Mouse (Mus musculus) large intestine, adult 2 months (tissue): ENCODE data around the gene H2afx. TPM values are rescaled to one million over a fixed set of nuclear protein-coding genes. Genes with fewer than 3 reads are reported as not detected.
"Not testable (repeated sequence)": the region's sequence is repeated elsewhere in the genome, so short reads cannot be mapped to it uniquely, and the experiment has no call there.

Experiments
- DNase-seq: peaks from one replicate; pipeline ENCODE4 v3.0.0-alpha.2; 2012; ENCODE audit warnings: low read depth, low spot score
- WGBS: fragments of 180-500 bp; shearing (Covaris S2); methylation state at CpG from one replicate; pipeline ENCODE4 v1.1.7; 2018; 5-methylcytosine and 5-hydroxymethylcytosine counted together
- polyA plus RNA-seq: library from polyadenylated mRNA; depleted of rRNA; stranded (reverse); fragments of >200 nt; gene quantifications from 2 replicates; pipeline ENCODE4 v1.2.3, GENCODE M21; 2012; rRNA removed

Gene H2afx
- 149 and 167 TPM in 2 replicates for polyA plus RNA-seq

DNA sequence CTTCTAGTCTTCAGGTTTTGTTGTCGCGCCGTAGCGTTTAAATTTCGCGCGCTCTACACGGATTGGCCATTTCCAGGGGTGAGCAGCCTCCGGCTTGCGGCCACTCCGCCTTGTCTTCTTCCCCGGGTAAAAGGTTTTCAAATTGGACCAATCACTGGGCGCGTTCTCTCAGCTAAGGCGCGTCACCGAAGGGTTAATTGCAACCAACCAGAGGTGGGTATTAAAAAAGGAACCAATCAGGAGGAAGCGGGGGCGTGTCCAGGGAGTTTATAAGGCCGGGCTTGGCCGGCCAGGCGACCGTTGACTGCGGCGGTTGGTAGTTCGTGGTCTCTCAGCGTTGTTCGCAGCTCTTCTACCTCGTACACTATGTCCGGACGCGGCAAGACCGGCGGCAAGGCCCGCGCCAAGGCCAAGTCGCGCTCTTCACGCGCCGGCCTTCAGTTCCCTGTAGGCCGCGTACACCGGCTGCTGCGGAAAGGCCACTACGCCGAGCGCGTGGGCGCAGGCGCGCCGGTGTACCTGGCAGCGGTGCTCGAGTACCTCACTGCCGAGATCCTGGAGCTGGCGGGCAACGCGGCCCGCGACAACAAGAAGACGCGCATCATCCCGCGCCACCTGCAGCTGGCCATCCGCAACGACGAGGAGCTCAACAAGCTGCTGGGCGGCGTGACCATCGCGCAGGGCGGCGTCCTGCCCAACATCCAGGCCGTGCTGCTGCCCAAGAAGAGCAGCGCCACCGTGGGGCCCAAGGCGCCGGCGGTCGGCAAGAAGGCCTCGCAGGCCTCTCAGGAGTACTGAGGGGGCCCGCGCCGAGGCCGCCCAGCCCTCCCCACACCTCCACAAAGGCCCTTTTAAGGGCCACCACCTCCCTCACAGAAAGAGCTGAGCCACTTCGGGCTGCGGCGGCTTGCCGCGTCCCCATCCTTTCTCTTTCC, at the start of gene H2afx:
Gene H2afx (plus strand): TSS at position 299 of the 935 bp plus-strand sequence.
- under 1% methylated on average over 91 of the region's 91 CpGs for WGBS
- peak; percentile 99 for DNase-seq

DNA sequence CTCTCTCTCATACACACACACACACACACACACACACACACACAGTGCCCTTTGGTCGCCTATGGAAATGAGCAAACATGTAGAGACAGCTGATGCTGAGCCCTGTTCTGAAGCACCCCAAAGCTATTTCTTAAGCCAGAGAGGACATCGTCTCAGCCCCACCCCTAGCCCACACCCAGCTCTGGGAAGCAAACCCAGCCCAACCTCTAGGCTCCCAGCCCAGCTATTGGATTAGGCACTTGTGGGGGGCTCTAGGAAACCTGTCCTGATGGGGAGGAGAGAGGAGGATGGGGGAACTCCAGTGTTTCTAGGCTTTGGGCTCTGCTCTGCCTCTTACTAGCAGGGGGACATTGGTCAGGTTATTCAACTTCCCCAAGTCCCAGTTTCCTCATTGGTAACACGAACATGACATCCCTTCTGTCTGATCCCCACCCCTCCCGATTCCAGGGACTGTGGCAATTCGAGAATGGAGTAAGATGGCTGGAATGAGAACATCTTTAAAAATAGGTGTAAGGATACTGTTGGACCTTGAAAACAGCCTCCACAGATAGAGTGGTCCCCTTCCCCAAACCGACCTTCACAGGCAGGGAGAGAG, 48.1 kb upstream of the H2afx start:
- no peak for DNase-seq
- 11% methylated on average over 6 of the region's 6 CpGs for WGBS

DNA sequence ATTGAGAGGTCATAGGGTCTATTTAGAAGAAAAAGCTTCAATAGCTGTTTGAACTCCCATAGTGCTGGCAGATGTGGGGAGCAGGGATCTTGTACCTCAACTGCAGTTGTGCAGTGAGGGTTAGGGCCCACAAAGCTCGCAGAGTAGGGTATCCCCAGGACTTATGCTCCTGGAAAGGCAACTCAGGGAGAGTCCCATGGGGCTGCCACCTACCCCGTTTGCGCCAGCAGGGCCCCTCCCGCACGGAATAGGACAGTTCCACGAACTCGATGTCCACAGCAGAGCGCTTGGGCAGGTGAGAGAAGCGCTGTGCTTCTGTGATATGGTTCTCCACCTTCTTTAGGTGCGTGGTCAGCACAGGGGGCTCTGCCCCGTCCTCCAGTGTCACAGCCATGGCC, 47.5 kb upstream of the H2afx start:
- DNase-seq: no peak
- 26% methylated on average over 11 of the region's 11 CpGs for WGBS

DNA sequence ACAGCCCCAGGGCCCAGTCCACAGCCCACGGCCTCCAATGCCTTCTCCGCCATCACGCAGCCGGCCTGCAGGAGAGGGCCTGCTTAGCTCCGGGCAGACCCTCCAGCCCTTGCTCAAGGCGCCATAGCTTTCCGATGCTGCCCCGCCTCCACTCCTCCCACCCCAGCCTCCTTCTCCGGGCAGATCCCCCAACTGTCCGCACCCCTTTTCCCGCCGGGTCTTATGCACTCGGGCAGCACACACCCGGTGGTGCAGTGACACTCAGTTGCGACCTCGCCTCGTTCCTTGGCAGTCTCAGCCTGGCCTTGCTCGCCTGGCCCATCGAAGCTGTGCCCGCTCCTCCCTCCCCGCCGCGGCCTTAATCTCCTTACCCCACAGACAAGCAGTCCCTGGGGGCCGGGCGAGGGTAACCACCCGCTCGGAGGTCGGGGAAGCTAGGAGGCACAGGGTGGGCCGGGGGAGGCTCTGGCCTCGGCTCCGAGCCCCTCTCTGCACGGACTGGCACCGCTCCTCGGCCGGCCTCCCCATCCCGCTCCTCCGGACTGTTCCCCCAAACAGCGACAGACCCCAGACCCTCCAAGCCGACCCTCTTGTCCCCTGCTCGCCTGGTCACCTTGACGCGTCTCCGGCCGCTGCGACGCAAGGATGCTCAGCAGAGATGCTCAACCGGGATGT, 47.0 kb upstream of the H2afx start:
- DNase-seq: no peak
- 4% methylated on average over 47 of the region's 47 CpGs for WGBS

DNA sequence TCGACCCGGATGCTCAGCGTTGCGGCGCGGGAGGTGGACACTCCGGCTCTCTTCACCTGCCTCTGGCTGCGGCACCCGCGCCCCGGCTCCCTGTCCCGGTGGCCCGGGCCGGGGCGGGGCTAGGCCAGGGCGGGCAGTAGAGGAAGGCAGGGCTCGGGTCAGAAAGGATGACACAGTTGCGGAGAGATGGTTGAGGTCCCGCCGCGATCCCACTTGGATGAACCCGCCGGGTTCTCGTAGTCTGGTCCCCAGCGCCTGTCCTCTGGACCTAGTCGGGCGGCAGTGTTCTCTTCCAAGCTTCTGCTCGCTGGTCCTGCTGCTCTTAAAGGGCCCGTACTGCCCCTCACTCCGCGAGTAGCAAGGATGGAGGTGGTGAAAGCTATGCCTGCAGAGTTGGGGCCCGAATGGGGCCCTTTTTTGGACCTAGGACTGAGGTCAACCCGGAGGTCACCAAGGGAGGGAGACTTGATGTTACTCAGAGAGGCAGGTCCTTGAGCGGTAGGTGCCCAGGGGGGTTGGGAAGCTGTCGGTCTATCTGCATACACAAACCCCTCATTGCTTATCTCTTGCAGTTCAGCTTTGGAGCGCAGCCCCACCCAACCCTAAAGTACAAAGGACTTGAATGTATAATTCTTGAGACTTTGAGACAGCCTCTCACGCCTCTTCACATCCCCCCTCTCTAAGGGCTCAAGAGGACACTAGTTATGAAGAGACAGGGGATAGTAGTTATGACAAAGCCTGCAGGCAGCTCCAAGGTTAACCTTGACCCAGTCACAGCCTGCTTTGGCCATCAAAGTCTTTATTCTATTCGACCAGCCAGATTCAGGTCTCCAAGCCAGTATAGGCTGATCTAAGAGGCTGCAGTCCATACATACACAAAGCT, 46.2 kb upstream of the H2afx start, which contains the start of gene Abcg4:
Gene Abcg4 (minus strand): TSS at position 540 of the 883 bp plus-strand sequence.
- no peak for DNase-seq
- 1% methylated on average over 38 of the region's 38 CpGs for WGBS

DNA sequence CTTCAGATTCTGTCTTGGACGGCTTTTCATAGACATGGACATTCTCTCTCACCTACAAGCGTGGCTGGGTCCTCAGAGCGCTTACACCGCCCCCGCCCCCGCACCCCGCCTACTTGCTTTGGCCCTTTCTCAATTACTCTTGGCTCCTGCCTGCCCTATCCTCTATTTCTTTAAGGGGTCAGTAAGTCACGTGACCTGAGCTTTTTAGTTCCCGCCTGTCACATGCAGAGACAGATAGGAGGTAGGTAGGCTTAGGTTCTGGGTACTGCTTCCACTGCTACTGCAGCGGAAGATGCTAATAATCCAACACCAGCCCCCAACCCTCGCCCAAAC, 45.6 kb upstream of the H2afx start:
- DNase-seq: no peak
- WGBS: 23% methylated on average over 11 of the region's 11 CpGs

DNA sequence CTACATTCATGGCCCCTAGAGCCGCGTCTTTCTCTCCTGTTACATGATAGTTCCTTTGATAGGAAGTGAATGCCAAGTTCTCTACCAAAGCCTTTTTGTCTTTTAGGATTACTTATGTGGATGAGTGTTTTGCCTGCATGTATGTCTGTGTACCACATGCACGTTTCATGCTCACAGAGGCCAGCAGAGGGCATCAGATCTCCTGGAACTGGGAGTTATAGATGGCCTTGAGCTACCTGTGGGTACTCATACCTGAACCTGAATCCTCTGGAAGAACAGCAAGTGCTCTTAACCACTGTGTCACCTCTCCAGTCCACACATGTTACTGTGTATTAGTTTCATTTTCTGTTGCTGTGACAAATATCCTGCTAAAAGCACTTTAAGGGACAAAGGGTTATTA, 42.0 kb upstream of the H2afx start:
- no peak for DNase-seq
- 68% methylated on average over 3 of the region's 3 CpGs for WGBS

DNA sequence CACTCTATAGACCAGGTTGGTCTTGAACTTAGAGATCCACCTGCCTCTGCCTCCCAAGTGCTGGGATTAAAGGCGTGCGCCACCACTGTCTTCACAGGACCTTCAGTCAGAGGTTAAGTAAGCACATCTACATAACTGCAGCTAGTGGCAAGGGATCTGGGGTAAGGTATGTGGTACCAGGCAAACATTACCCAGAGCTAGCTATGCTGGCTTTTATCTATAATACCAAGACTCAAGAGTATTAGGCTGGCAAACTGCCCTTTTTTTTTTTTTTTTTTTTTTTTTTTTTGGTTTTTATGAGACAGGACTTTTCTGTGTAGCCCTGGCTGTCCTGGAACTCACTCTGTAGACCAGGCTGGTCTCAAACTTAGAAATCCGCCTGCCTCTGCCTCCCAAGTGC, 34.5 kb upstream of the H2afx start:
- WGBS: 96% methylated on average over 3 of the region's 3 CpGs
- DNase-seq: not testable (repeated sequence)

DNA sequence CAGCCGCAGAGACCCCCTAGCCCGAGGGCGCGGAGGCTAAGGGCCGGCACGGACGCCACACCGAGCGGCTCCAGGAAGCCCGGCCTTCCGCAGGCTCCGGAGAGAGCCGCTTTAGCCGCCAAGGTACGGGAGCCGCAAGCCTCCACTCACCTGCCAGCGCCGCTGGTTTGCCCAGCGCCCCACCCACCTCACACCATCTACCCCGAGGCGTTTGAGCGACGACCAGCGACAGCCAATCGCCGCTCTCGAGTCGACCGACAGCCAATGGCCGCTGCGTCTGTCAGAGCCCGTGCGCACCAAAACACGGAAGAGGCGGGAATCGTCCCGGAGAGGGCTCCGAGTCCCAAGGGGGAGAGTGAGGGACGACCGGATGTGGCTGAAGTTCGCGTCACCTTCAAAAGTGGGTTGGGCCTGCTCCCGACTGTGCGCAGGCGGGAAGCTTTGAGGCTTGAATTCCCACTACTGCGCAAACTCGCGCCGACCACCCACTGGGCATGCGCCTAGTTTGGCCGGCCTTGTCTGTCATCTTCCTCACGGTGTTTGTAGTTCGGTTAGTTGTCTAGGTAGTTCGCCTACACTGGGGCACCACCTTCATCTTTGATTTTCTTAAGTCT, 28.9 kb upstream of the H2afx start, which contains the start of gene Hinfp:
Gene Hinfp (minus strand): TSS at position 206 of the 614 bp plus-strand sequence.
- peak; percentile 93 for DNase-seq
- WGBS: under 1% methylated on average over 54 of the region's 54 CpGs

DNA sequence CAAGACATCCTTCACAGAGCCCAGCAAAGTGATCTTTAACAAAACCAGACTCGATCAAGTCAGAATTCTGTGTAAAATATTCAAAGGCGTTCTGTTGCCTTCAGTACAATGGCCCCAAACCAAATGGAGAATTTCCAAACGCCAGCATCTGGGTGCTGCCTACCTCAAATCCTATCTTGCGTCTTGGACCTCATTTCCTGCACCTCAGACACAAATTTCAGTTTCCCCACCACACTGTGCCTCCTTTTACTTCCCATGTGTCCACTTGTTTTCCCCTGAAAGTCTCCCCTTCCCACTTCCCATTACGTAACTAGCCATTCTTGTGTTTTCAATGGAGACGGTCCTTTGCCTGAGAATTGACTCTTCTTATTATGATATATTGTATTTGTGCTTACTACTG, 28.0 kb upstream of the H2afx start:
- WGBS: 93% methylated on average over 6 of the region's 6 CpGs

DNA sequence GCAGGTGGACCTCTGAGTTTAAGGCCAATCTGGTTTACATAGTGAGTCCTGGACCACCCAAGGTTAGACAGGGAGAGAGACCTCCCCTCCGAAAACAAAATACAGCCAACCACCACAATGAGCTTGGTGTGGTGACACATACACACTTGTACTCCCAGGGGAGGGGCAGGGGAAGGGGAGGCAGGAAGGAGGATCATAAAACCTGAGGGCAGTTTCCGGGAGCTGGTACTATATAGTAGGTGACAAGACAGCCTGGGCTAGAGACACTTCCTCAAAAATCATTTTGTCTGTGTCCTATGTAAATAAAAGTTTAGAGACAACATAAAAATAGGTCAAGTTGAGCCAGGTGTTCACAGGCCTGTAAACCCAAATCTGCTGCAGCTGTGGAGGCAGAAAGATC, 27.2 kb upstream of the H2afx start:
- no peak for DNase-seq
- WGBS: 68% methylated on average over 2 of the region's 2 CpGs

More for the DNA sequence above, 28.0 kb upstream of the H2afx start:
- no peak for DNase-seq

DNA sequence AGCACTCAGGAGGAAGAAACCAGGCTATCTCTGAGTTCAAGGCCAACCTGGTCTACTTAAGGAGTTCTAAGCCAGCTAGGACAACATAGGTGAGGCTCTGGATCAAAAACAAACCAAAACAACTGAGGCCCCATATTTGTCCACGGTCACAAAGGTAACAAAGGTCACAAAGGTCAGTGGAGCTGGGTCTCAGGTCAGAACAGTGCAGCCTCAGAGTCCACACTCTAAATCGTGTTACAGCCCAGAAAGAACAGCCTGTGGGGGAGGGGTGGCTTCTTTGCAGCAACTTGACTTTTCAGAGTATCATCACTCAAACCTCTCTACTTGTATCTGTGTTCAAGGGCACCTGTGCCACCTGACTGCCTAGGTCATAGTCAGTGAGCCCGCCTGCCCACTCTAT, 24.7 kb upstream of the H2afx start:
- no peak for DNase-seq
- WGBS: 61% methylated on average over 3 of the region's 3 CpGs

DNA sequence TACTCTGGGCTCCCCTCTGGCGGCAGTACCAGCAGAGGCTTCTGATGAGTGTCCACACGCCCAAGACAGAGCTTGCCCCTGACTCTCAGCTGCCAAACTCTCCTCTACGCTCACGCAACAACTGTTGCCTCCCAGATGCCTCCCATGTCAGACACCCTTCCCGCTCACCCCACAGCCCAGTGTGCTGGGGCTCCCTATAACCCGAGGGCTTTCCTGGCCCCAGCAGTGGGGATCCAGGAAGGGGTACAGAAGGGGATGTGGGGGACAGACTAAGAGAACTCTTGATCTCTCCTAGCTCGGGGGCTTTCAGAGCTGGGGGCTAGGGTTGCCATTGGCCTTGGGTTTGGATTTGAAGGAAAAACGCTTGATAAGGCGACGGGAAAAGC, 23.8 kb upstream of the H2afx start:
- WGBS: 53% methylated on average over 10 of the region's 10 CpGs
- DNase-seq: no peak

DNA sequence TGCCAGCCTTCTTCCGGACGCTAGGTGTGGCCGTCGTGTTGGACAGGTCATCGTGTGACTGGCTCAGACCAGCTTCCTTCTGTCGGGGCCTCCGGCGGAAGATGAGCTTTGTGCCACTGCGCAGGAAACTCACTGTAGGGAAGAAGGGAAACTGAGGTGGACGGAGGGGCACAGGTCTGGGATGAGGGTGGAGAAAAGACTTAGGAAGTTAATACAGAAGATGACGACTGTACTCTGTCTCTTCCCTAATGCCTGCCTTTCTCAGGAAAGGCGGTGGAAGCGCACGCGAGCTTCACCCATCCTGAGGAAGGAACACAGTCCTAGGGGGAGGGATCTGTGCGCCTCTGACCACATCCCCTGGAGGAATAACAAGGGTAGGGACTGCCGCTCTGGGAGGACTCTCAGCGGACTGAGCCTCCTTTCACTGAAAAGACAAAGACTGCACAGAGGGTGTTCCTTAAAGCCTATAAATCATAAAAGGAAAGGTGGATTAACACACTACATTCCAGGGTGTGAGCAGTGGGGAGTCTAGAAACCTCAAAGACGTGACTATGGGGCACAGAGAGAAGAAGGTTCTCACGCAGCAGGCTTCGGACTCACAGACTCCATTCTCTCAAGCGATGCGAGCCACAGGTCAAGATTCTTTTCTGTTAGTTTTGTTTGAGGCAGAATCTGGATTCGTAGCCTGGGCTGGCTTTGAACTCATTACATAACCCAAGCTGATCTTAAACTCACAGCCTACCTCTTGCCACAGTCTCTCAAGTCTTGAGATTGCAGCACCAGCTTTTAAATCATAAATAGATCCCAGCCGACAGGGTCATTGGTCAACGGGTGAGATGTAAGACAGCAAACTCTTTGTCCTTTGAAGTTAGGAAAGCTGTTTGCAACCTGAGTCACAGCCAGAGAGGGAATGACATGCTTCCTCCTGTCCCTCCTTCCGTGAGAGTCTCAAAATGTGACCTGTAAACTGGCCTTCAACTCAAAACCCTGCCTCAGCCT, 23.1 kb upstream of the H2afx start:
- DNase-seq: no peak
- WGBS: 29% methylated on average over 27 of the region's 27 CpGs

DNA sequence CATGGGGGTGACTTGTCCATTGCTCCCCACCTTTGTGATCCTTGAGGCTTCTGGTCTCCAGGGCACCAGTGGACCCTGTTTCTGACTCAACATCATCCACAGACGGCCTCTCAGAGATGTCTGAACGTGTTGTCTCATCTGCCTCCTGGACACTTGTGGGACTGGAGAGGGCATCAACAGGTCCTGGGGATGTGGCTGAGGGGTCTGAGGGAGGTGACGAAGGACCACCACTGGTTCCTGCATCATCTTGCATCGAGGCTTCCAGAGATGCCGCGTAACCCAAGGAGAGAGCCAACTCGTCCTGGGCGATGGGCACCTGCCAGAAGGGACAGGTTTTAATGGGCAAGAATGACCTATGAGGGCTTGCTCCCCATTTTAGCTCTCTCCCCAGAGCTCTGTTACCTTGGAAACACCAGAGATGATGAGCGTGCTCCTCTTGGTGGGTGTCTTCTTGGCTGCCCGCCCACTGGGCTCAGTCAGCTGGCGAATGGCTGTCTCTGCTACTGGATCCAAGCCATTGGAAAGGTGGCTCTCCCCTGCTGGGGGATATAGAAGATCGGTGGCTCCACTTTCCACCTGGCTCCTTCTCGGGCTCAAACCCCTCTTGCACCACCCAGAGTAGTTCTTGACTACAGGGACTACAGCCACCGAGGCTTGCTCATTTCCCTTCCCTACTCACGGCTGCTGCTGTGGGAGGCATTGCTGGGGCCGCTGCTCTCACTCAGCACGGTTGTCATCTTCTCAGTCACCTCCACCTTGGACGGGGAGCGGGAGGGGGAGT, 20.8 kb upstream of the H2afx start:
- DNase-seq: no peak
- WGBS: 89% methylated on average over 19 of the region's 19 CpGs

DNA sequence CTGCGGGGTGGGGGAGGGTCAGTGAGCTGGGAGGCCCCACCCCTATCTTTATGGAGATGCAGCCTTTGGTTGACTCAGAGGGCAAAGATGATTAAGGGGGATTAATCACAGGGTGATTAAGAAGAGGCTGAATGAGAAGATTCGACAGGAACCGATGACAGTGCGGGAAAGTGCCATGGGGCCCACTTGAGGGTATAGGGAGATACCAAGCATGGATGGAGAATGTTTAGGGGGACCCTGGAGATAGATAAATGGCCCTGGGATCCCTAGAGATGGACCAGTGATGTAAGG, 20.3 kb upstream of the H2afx start:
- 84% methylated on average over 4 of the region's 4 CpGs for WGBS
- DNase-seq: no peak

DNA sequence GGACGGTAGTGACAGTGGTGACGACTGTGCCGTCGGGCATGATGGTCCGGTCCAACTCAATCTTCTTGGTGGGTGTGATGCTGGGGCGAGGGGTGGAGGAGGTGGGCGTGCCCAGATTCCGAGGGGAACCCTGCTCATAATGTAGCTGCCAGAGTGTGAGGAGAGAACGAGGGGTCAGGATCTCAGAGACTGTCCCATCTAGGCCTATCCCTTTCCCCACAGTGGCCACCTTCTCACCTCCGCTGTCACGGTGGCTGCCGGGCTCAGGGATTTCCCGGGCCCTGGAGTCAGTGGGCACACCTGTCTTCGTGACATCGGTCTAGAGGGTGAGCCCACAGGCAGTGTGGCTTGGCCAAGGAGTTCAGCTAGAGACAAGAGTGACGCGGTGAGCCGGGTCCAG, 19.6 kb upstream of the H2afx start:
- WGBS: 94% methylated on average over 18 of the region's 18 CpGs
- DNase-seq: no peak
